12 mouse cellular contexts compared by ENCODE assay signal in the genomic region with DNA sequence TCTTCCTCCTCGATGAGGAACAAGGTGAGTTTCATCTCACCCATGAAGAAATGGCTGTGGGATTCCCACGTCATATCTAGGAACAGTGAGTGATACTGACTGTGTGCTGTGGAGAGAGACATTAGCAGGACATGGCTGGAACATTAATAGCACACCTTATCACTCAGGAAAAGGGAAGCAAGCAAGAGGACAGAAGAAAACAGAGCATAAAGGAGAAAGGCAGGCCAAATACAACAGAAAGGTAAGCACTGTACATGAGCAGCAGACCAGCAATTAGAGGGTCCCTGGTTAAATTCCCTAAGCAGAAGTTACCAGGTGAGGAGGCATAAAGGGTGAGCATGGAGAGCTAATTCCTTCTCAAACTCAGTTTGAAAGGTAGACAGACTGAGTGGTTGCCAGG. TPM values are rescaled to one million over a fixed set of nuclear protein-coding genes. Genes with fewer than 3 reads are reported as not detected.
DNase-seq lines count a peak whose midpoint lies in the region; ATAC-seq and TF ChIP-seq lines count a peak whose summit lies in the region.
"Had no signal": no experiment of that assay in that cellular context is flagged by ENCODE, and none has a peak within 500 bp of the region (broad histone marks: within the 10 kb centered on the region; RNA-seq: fewer than 3 reads in every experiment).

No protein-coding gene starts in this region.

- TF ChIP-seq EP300 in lung, postnatal 0 days (IDR thresholded peaks at IDR 0.05) = no peak

- H3K9me3 ChIP-seq in heart, embryonic 13.5 days = no peaks in the 10 kb centered on the region
- no peaks in the 10 kb centered on the region for H3K9me3 ChIP-seq in lung, postnatal 0 days (ENCODE audit: low read length)
- H3K9me3 ChIP-seq in megakaryocyte, embryonic 14.5 days = peaks cover 3% of the 10 kb centered on the region; the same call in 1 of the 2 replicates
- H3K9me3 ChIP-seq: forebrain, embryonic 12.5 days; G1E had no signal

- no peak for ATAC-seq in heart, embryonic 13.5 days (ENCODE audit: extremely low read depth, insufficient number of reproducible peaks, low FRiP score, low TSS enrichment)
- 0 out of 2 replicates have a peak, but pooled peaks have one; percentile 1 for ATAC-seq in lung, postnatal 0 days

- WGBS in heart, embryonic 13.5 days = 40% methylated on average over 2 of the region's 2 CpGs
- WGBS in lung, postnatal 0 days = 78% methylated on average over 2 of the region's 2 CpGs

- DNase-seq in heart, postnatal 14 days = no peak
- no peak for DNase-seq in lung, postnatal 0 days (ENCODE audit: low spot score)
- no peak for DNase-seq in lung, postnatal 25 days (ENCODE audit: low spot score)
- DNase-seq in cerebellum, postnatal 10 days = no peak
- DNase-seq in left cerebral cortex, adult 8-10 months (ENCODE audit: low spot score in 2 of 2) = no peak
- DNase-seq: lung, embryonic 14.5 days; thymus, postnatal 14 days had no signal

- H3K36me3 ChIP-seq in heart, embryonic 13.5 days = peaks cover 13% of the 10 kb centered on the region
- H3K36me3 ChIP-seq in lung, postnatal 0 days (ENCODE audit: insufficient read depth, low read length) = no peaks in the 10 kb centered on the region
- H3K36me3 ChIP-seq in megakaryocyte, embryonic 14.5 days (replicated peaks; ENCODE audit: low read length) = peaks cover 53% of the 10 kb centered on the region

- no peak for TF ChIP-seq CTCF in lung, postnatal 0 days (IDR thresholded peaks at IDR 0.05)

- H3K27ac ChIP-seq in heart, embryonic 13.5 days (replicated peaks) = peak overlapping the region; percentile 80
- peak overlapping the region; percentile 22; the same call in 1 of the 2 replicates for H3K27ac ChIP-seq in lung, postnatal 0 days (ENCODE audit: low read length)
- H3K27ac ChIP-seq: forebrain, embryonic 12.5 days had no signal

- 0 out of 2 replicates have a peak overlapping the region, but pooled peaks have one; percentile 11 for H3K9ac ChIP-seq in heart, embryonic 13.5 days
- no peak overlapping the region for H3K9ac ChIP-seq in lung, postnatal 0 days (replicated peaks; ENCODE audit: low read depth)
- H3K9ac ChIP-seq: forebrain, embryonic 12.5 days; lung, embryonic 14.5 days had no signal

- H3K4me2 ChIP-seq in heart, embryonic 13.5 days = peak overlapping the region; percentile 49
- H3K4me2 ChIP-seq in lung, postnatal 0 days (replicated peaks; ENCODE audit: low read depth, low read length) = no peak overlapping the region
- H3K4me2 ChIP-seq: forebrain, embryonic 12.5 days; lung, embryonic 14.5 days; midbrain, embryonic 11.5 days had no signal

- no peaks in the 10 kb centered on the region for H3K27me3 ChIP-seq in heart, embryonic 13.5 days (replicated peaks)
- no peaks in the 10 kb centered on the region for H3K27me3 ChIP-seq in lung, postnatal 0 days (replicated peaks; ENCODE audit: insufficient read depth, low read length)
- H3K27me3 ChIP-seq in megakaryocyte, embryonic 14.5 days (replicated peaks) = no peaks in the 10 kb centered on the region
- H3K27me3 ChIP-seq: forebrain, embryonic 12.5 days had no signal

- peaks cover 68% of the 10 kb centered on the region for H3K4me1 ChIP-seq in heart, embryonic 13.5 days
- peaks cover 4% of the 10 kb centered on the region; the same call in 1 of the 2 replicates for H3K4me1 ChIP-seq in lung, postnatal 0 days (ENCODE audit: insufficient read depth, low read depth, low read length)
- peaks cover 100% of the 10 kb centered on the region for H3K4me1 ChIP-seq in megakaryocyte, embryonic 14.5 days
- H3K4me1 ChIP-seq: forebrain, embryonic 12.5 days had no signal

- H3K4me3 ChIP-seq in heart, embryonic 13.5 days = no peak overlapping the region
- H3K4me3 ChIP-seq in lung, postnatal 0 days (ENCODE audit: low read depth, low read length) = no peak overlapping the region
- peak overlapping the region; percentile 86 for H3K4me3 ChIP-seq in megakaryocyte, embryonic 14.5 days (replicated peaks)
- H3K4me3 ChIP-seq: forebrain, embryonic 12.5 days had no signal

- intact Hi-C loops in heart, postnatal 14 days (cut with DNase I) = no loop called here

RNA-seq across cellular contexts. Expression of gene Maml1, which starts 17.0 kb away (rescaled TPM):
- 2.5 and 2.7 TPM in 2 replicates for polyA plus RNA-seq in heart, embryonic 13.5 days (2015; fragmentation: Nextera tagmentation; extraction: Ambion mirVana)
- total RNA-seq in heart, postnatal 14 days (2021) = 10 to 100 TPM; 14.7 to 17.8 TPM
- 5.2 and 6.2 TPM in 2 replicates for polyA plus RNA-seq in lung, postnatal 0 days (2015; fragmentation: Nextera tagmentation; extraction: Ambion mirVana)
- 4.5 and 8.3 TPM in 2 replicates for polyA plus RNA-seq in megakaryocyte, embryonic 14.5 days (2012; ENCODE audit: insufficient read depth, low replicate concordance)
- 10 to 100 TPM in 3 of 4 experiments, 1 to 10 TPM in 1; 9.9 to 11.1 (median 10.6) TPM for total RNA-seq in left cerebral cortex, adult 8-10 months (2022)

RNA-seq across cellular contexts. Expression of gene Ltc4s, which starts 36.7 kb away (rescaled TPM):
- polyA plus RNA-seq in heart, embryonic 13.5 days (2015; fragmentation: Nextera tagmentation; extraction: Ambion mirVana) = 1.1 and 2.9 TPM in 2 replicates
- total RNA-seq in heart, postnatal 14 days (2021) = 1 to 10 TPM; 7.4 to 8.7 TPM
- polyA plus RNA-seq in lung, postnatal 0 days (2015; fragmentation: Nextera tagmentation; extraction: Ambion mirVana) = 21.8 and 21.9 TPM in 2 replicates
- 10.5 and 22.9 TPM in 2 replicates for polyA plus RNA-seq in megakaryocyte, embryonic 14.5 days (2012; ENCODE audit: insufficient read depth, low replicate concordance)
- total RNA-seq in left cerebral cortex, adult 8-10 months (2022) = 10 to 100 TPM in 1 of 4 experiments, 1 to 10 TPM in 3; 8.0 to 15.8 (median 8.8) TPM
- total RNA-seq: G1E had no signal
- polyA plus RNA-seq: G1E had no signal

RNA-seq across cellular contexts. Expression of gene Canx, which starts 50.4 kb away (rescaled TPM):
- 262 and 285 TPM in 2 replicates for polyA plus RNA-seq in heart, embryonic 13.5 days (2015; fragmentation: Nextera tagmentation; extraction: Ambion mirVana)
- total RNA-seq in heart, postnatal 14 days (2021) = 100 to 1,000 TPM; 212 to 246 TPM
- polyA plus RNA-seq in lung, postnatal 0 days (2015; fragmentation: Nextera tagmentation; extraction: Ambion mirVana) = 168 and 186 TPM in 2 replicates
- 4.5 and 79.1 TPM in 2 replicates for polyA plus RNA-seq in megakaryocyte, embryonic 14.5 days (2012; ENCODE audit: insufficient read depth, low replicate concordance)
- 100 to 1,000 TPM; 371 to 437 (median 413) TPM for total RNA-seq in left cerebral cortex, adult 8-10 months (2022)
